Mouse (Mus musculus) urinary bladder, postnatal 14 days (tissue): ENCODE data around the gene Asb2.

ENCODE experiments used
- DNase-seq: peaks from one replicate; pipeline ENCODE4 v3.0.0; 2021; ENCODE audit warnings: low spot score

The Asb2 gene

DNA sequence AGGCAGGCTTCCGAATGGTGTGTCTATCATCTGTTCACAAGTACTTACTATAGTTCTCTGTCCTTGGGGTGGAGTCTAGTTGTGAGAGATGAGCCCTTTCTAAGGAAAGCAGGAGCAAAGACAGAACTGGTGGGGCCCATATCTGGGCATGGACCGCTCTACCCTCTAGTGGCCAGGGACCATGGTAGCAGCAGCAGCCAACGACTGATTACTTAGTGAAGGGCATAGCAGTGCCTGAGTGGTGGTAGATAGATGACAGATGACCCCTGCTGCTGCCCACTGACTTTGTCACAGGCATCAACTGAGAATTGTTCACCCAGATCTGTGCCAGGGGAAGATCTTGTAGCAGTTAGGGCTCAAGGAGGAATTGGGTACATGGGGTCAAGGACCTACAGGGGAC, 33.0 kb downstream of the Asb2 start:
- peak; percentile 28 for DNase-seq

- DNase-seq = no peak
Observed at GRCm38 (mm10) chr12:103315831-103316545, 39.8 kb downstream of the Asb2 start.

GRCm38 (mm10) chr12:103314640-103315361, 41.0 kb downstream of the Asb2 start:
- DNase-seq = no peak

DNA sequence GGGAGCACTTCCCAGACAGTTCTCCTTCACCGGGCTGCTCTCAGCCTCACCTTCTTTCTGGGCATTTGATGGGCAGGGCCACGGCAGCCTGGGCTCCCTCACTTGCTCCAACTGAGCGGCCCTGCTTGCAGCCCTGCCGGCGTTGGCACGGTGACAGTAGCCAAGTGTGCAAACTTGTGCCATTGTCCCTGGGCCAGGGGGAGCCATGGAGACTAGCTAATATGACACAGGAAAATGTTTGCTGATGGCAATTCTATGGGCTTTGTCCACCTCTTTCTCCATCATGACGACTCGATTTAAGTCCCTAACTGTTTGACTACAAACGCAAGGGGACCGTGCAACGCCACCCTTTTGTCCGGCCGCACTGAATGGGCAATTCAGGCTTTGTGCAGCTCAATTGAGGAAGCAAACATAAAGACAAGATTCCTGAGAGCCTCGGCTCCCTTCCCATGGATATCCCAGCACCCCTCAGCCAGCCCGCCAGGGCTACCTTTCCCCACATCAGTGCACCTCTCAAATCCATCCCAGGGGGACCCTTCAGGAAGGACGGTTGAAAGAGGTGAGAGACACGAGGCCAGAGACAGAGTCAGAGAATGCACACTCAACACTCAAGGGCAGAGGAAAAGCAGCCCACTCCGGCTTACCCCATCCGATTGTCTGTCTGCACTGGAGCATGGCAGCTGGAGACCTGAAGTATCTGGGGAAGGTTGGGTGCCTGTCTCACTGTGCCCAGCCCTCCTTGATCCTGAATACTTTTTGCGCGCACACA, 41.7 kb downstream of the Asb2 start:
- DNase-seq = no peak

DNA sequence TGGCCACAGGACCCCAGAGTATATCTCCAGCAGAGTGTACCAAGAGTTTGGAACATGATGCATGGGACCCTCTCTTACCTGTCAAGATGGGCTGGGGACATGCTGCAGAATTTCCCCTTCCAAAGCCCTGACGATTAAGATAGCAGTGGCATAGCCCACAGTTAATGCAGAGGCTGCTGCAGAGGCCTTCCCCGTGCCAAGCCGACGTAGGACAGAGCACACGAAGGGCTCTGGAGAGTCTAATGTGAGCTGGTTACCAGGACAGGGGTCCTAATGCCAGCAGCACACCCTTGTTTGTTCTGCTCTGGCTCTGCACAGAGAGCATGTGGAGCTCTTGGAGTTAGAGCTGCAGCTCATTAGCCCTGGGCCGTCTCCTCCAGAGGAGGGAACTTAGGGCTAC, 42.5 kb downstream of the Asb2 start:
- DNase-seq = no peak

DNA sequence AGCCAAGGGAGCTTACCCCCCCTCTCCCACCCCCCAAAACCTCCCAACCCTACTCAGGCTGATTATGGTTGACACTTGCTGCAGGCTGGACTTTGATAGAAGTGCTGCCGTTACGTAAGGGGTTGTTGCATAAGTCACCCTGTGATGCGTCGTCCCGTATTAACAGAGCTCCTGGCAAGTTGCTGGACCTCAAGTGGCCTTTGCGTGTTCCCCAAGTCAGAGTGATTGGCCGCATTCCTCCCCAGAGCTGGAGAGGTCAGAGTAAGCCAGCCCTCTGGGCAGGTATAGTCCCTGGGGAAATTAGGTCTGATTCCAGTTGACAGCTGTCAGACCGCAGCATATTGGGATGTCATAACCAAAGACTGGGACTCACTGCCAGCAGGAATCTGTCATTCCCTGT, 43.9 kb downstream of the Asb2 start:
- no peak for DNase-seq

DNA sequence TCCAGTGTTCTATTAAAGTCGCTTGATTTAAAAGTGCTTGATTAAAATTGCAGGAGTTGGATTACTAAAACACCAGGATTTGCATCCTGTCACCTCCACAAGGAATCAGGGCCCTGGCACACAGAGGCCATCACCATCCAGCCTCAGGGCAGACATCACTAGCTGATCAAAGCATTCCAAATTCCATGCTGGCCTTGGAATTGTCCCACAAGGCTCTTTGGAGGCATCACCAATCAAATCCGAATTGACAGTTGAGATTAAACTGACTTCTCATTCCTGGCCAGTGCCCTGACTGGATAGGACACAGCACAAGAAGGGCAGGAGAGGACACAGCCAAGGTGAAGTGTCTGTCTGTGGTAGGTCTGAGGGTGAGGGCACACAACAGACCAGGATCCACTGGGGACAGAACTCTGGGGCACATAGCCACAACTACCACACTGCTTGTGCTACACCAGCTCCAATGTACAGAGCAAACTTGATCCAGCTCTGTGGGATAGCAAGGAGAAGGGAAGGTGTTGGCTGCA, 45.0 kb downstream of the Asb2 start, which contains the start of gene Fam181a:
Gene Fam181a, plus strand, starts transcription at position 232 of the 524 bp plus-strand sequence.
- no peak for DNase-seq

DNA sequence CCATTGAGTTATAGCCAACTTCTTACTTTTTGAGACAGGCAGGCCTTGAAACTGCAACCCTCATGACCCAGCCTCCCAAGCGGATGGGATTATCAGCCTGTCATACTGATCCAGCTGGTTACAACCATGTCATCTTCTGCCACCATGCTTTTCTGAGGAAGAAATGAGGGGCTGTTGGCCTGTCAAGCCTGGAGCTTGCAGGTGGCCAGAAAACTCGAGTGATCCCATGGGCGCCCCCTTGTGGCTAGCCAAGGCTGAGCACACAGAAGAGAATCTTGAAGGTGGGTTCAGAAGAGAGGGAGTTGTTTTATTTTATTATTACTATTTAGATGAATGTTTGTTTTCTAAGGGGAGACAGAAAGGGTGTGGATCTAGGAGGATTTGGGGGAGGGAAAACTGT, 49.1 kb downstream of the Asb2 start:
- peak; percentile 50 for DNase-seq

DNA sequence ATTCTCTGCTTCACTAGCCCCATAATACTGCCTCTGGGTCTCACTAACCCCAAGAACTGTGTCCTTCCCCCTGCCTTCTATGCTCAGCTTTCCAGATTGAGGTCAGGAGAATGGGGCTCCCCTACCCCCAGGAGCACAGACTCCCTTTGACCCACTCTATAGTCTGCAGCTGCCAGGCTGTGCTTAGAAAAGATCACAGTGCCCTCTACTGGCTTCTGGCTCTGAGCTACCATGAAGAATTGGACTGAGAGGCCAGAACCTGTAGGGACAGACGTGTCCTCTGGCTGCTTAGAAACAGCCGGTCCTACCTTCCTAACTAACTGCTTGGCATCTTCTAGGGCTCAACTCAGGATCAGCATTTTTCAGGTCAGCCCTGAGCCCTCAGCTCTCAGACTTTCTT, 49.6 kb downstream of the Asb2 start:
- no peak for DNase-seq

- no peak for DNase-seq
Observed at GRCm38 (mm10) chr12:103302960-103303359, 52.8 kb downstream of the Asb2 start.

DNA sequence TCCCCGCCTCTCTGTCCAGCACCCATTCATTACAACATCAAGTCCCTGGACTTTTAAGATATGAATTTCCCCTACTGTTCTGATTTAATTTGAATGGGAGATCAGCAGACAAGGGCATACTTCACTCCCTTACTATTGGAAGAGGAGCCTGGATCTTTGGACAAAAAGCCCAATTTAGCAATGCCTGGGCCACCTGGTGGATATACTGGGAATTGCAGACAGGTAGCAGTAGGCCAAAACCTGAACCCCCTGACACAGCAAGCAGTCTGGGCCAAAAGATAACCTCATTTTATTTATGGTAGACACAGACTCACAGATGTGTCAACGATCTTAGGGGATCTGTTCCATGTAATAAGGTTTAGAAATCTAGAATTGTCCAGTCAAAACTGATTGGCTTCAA, 54.2 kb downstream of the Asb2 start:
- peak; percentile 64 for DNase-seq

- no peak for DNase-seq
Observed at GRCm38 (mm10) chr12:103300493-103300892, 55.3 kb downstream of the Asb2 start.

DNA sequence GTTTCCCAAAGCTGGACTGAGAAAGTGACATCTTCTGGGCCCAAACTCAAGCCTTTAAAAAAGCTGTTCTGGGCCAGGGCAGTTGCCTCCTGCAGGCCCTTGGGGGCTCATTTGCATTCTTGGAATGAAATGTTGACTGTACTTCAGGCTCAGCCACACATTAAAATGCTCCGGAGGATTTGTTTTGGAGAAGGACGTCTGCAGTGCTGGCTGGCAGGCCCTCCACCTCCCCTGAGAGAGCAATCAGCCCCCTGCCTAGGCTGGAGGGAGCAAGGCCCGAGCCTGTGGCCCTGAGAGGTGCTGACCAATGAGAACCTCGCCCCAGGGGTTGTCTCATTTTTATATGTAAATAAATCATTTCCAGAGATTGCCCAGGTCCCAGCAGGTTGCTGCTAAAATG, 59.5 kb downstream of the Asb2 start:
- no peak for DNase-seq

DNA sequence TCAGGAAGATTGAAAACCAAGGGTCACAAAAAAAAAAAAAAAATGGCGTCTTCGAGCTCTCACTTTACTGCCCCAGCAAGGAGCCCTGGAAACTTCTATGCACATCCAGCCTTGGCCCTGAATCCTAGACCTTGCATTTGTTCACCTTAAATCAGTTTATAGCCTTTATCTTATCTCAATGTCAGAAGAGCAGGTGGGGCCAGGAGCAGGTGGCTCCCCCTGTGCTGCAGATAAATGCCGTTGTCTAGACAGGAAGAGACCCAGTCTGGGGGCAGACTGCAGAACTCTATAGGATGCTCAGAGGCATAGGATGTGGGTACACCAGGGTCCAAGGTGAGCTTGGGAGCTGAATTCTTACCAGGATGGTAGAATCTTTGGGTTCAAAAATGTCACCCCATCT, 63.4 kb downstream of the Asb2 start:
- no peak for DNase-seq

DNA sequence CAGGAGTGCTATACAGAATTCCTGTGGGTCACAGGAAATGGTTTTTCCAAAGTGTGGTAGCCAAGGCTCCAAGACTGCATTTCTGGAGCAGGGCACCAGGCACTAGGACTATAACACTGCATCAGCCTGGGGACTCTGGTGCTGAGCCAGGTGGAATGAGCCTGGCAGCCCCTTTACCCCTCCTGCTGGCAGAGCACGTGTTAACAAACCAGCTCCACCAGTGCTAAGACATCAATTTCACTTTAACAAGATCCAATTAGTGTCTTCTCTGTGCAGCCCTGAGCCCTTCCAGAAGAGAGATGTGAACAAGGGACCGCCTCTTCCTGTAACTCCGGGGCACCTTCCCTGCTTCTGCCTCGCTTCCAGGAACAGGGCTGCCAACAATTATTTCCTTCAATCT, 68.5 kb downstream of the Asb2 start:
- DNase-seq = no peak

DNA sequence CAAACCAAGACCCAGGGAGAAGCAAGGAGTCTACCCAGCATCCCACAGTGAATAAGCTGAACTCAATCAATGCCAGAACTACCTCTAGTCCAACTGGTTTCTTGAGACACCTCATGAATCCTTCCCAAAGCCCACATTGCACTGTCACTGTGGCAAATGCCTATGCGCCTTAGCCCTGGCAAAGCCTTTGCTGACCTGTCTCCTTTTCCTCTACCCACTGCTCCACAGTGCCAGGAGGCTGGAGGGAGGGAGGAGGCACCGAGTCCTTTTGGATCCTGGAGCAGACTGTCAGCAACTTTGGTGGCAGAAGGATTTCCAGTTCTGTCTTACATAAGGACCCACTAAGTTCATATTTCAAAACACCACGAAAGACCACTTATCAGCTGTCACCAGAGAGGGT, 72.4 kb downstream of the Asb2 start:
- no peak for DNase-seq

GRCm38 (mm10) chr12:103282936-103283335, 72.9 kb downstream of the Asb2 start:
- DNase-seq = no peak

DNA sequence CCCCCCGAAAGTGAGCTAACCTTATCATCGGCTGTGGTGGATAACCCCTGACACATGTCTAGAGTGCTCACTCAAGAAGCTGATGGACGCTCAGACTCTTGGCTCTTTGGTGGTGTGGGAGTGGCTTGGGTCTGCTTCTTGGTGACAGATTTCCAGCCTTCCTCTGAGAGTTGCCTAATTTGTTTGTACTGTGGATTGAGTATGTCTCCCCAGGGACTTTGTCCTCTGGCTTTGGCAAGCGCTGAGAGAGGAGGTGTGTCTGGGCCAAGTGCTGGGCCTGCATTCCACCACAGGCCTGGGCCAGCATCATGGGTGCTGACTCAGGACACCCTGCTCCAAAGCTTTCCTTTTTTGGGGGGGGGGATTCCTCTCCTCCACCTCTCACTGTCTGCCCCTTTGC, 73.9 kb downstream of the Asb2 start:
- peak; percentile 45 for DNase-seq

GRCm38 (mm10) chr12:103281491-103281890, 74.3 kb downstream of the Asb2 start:
- DNase-seq = no peak

DNA sequence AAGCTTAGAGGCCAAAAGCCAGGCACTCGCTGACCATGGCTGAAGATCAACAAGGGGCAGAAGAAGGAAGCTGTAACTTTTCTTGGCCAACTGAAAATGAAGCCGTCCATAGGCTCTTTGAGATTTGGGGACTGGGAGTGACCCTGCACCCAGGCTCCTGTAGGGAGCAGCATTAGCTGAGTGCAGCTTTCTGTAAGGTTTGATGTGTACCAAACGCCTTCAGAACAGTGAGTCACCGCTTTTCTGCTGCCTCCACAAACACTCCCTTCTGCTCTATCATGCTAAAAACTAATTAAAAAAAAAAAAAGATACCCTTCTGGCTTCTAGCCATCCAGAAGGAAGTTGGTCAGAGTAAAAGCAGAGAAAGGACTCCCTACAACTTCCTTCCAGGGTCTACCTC, 79.4 kb downstream of the Asb2 start:
- DNase-seq = no peak

GRCm38 (mm10) chr12:103273732-103274131, 82.1 kb downstream of the Asb2 start:
- no peak for DNase-seq

DNA sequence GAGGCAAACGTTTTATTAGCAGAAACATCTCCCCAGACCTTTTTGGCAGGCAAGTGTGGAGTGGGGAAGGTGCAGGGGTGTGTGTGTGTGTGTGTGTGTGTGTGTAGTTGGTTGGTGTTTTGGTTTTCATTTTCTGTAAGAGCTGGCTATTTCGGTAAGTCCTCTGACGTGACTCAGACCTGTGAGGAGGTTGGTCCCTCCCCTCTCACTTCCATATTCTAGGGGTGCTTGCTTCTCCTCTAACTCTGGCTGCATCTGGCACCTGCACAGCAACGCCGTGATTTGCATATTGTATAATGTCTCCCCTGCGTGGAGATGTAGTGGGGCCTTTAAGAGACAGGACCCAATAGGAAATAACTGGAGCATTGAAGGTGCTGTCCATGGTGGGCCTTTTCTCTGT, 82.8 kb downstream of the Asb2 start:
- DNase-seq = no peak

DNA sequence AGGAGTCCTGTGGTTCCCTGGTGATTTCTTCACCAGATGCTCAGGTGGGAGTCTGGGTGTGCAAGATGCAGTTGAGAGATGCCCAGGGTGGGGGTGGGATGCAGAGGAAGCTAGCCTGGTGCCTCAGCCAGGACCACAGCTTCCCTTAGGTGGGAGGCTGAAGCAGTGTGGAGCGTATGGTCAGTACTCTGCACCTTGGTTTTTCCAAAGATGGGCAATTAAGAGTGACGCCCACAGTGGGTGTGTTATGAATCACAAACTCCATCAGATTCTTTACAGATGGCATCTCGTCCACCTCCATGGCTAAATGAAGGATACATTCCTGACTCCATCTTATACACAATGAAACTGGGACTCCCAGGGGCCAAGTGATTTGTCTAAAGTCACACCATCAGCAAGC, 83.6 kb downstream of the Asb2 start:
- no peak for DNase-seq
